Mouse (Mus musculus): Measurements from ENCODE around the gene Ccdc74a. TPM values are rescaled to one million over a fixed set of nuclear protein-coding genes. Genes with fewer than 3 reads are reported as not detected.

Ccdc74a gene
- total RNA-seq, 2 experiments from 2014 or later: 30.3 to 32.3 TPM

DNA sequence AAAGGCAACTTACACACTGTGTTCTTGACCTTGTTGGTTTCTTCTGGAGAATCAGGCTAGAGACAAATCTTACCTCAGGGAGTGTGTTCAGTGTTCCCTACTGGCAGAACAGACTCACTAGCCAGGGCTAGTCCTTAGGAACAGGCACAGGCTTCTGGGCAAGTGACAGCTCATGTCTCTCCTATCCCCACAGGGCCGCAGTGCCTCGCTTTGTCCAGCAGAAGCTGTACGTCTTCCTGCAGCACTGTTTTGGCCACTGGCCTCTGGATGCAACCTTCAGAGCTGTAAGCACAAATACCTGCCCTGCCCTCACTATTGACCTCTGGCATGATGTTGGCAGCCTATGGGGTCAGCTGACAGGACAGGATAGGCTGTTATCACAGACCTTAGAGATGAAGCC is 7.2 kb upstream of the Ccdc74a start:
- DNase-seq (ENCODE audit: extremely low spot score in 1 of 2, low spot score in 2 of 2): no peak
- intact Hi-C loops (cut with DNase I): no loop called here

DNA sequence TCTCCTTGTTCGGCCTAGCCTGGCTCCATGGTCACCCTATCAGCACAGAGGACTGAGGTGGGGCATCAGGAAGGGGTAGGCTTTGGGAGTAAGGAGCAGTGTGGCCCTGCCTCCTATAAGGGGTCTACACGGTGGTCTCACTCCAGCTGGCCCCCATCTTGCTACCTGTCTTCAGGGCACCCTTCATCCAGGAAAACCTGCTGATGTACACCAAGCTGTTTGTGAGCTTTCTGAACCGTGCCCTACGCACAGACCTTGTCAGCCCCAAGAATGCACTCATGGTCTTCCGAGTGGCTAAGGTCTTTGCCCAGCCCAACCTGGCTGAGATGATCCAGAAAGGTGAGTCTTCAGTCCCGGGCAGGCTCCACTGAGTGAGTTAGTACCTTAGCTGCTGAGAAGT is 6.3 kb upstream of the Ccdc74a start:
- intact Hi-C loops (cut with DNase I): loop anchor here (10.0 kb wide), 1 partner anchor 175 kb away; no protein-coding TSS in a partner anchor
- no peak for DNase-seq (ENCODE audit: extremely low spot score in 1 of 2, low spot score in 2 of 2)

DNA sequence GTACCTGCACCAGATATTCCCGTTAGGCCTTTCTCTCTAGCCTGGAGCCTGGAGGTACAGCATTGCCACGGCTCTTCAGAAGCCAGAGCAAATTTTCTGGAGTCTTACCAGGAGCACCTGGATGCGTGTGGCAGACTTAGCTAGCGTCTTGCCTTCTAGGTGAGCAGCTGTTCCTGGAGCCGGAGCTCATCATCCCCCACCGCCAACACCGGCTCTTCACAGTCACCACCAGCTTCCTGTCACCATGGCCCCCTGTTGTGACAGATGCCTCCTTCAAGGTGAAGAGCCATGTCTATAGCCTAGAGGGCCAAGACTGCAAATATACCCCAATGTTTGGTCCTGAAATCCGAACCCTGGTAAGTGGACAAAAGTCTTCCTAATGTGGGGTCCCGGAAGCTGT is 5.6 kb upstream of the Ccdc74a start:
- DNase-seq (ENCODE audit: extremely low spot score in 1 of 2, low spot score in 2 of 2): no peak
- intact Hi-C loops (cut with DNase I): loop anchor here (10.0 kb wide), 1 partner anchor 174 kb away; no protein-coding TSS in a partner anchor

DNA sequence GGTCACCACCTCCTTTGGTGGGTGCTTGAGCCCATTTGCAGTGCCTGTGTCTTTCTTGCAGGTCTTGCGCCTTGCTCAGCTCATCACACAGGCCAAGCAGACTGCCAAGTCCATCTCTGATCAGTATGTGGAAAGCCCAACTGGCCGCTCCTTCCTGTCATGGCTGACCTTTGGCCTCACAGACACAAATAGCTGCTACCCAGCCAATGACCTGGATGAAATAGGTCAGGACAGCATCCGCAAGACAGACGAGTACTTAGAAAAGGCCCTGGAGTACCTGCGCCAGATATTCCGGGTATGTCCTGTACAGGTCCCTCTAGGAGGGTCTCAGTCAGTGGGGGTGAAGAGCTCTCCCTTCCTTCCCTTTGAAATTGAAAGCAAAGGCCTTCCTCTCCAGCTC is 5.0 kb upstream of the Ccdc74a start:
- intact Hi-C loops (cut with DNase I): loop anchor here (10.0 kb wide), 1 partner anchor 174 kb away; no protein-coding TSS in a partner anchor

DNA sequence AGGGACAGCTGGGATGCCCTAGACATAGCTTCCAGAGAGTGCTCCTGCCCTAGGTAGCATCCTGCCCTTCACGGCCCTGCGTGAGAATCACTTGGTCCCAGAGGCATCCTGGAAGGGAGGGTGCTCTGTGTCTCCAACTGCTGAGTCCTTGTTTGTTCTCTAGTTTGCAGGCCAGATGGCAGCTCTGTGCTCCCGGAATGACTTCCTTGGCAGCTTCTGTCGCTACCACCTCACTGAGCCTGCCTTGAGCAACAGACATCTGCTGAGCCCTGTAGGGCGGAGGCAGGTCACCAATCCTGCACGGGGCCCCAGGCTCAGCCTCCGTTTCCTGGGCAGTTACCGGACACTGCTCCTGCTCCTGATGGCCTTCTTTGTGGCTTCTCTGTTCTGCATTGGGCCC is 4.0 kb upstream of the Ccdc74a start:
- no peak for DNase-seq (ENCODE audit: extremely low spot score in 1 of 2, low spot score in 2 of 2)

More for the DNA sequence above, 5.0 kb upstream of the Ccdc74a start:
- no peak for DNase-seq (ENCODE audit: extremely low spot score in 1 of 2, low spot score in 2 of 2)

DNA sequence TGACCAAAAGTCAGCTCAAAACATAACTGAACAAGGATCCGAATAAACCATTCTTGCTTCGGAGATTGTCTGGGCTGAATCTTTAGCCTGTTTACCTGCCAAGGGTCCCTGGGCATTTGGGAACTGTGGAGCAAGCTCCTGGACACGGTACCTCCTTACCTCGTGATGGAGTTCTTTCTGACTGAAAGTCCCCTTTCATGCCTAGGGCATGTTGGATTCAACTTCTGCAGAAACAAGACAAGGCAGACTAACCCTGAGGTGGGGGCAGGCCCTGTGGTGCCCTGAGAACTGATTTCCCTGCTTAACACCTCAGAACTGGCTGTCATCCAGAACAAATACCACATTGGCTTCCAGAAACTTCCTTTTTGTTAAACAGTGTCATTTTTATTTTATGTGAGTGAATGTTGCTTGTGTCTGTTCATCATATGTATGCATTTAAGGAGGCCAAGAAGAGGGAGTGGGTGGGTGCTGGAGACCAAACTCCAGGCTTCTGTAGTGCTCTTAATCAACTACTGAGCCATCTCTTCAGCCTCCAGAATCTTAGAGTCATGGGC is 2.8 kb upstream of the Ccdc74a start:
- intact Hi-C loops (cut with DNase I): loop anchor here (10.0 kb wide), 1 partner anchor 171 kb away; no protein-coding TSS in a partner anchor
- DNase-seq (ENCODE audit: extremely low spot score in 1 of 2, low spot score in 2 of 2): no peak

More for the DNA sequence above, 4.0 kb upstream of the Ccdc74a start:
- intact Hi-C loops (cut with DNase I): loop anchor here (10.0 kb wide), 1 partner anchor 172 kb away; no protein-coding TSS in a partner anchor

DNA sequence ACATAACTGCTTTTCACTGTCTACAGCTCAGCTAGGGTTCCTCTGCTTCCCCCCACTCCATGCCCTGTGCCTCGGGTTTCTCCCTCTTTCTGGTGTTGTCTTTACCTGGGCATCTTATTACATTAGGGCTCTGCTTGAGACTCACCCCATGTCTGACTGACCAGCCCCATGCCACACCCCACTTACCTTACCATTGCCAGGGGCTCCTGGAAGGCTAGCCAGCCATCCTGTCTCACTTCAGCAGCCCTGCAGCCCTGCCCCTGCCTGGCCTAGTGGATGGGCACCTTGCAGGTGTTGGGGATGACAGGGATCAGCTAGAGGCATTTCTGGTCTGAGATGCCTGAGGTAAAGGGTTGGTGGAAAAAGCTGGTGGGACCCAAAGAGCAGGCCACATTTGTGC is 886 bp downstream of the Ccdc74a start:
- DNase-seq (ENCODE audit: extremely low spot score in 1 of 2, low spot score in 2 of 2): no peak
- intact Hi-C loops (cut with DNase I): loop anchor here (10.0 kb wide), 1 partner anchor 168 kb away; no protein-coding TSS in a partner anchor

DNA sequence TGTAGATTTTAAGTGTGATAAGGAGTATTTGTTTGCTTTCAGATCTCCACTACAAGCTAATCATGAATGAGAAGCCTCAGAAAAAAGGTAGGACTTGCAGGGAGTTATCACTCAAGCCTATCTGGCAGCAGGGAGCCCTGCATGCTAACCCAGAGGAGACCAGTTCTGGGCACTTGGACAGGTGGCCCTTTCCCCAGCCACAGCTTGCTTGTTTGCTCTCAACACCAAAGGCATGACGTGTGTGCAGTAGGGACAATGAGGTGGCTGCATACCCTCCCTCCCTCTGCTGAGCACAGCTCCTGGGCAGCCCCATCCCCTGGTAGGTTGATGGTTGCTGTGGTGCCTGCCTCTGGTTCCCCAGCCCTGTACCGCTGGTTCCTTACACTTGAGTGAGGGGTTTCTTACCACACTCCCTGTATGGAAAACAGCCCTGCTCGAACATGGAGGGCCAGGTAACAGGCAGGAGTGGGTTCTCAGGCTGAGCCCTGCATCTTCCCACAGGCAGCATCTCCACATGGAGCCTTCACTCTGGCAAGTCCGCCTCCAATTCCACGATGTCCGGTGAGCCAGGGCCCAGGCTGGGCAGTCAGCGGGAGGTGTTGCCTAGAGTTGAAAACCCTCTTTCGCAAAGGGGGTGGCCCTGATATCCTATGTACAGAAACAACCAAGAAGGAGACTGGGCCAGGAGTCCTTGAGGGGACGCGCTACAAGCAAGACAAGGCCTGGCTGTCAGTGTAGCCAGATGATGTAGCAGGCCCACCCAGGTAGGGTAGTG is 1.5 kb downstream of the Ccdc74a start:
- no peak for DNase-seq (ENCODE audit: extremely low spot score in 1 of 2, low spot score in 2 of 2)
- intact Hi-C loops (cut with DNase I): loop anchor here (10.0 kb wide), 1 partner anchor 167 kb away; no protein-coding TSS in a partner anchor

DNA sequence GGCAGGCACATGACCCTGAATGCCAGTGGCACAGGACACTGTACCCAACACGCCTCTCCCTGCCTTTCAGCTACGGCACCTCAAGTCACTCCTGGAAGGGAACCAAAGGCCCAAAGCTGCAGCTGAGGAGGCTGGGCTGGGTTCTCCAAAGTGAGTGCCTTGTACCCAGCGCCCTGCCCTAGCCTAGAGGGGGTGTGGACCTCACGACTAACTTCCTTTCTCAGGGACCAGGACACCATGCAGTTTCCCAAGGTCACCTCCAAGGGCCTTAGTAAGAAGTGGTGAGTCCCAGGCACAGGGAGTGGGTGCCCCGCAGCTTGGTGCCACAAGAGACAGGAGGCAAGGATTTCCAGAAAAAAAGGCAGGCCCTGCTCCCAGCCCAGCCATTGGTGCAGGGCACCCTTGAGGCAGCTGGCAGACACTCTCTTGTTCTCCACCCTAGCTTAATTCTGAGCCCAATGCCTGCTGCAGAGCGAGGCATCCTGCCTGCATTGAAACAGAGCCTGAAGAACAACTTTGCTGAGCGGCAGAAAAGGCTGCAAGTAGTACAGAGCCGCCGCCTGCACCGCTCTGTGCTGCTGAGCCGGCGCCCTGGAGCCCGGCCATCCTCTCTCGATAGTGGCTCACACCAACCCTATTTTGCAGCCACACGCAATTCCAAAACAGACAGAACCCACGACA is 3.8 kb downstream of the Ccdc74a start:
- no peak for DNase-seq (ENCODE audit: extremely low spot score in 1 of 2, low spot score in 2 of 2)
- intact Hi-C loops (cut with DNase I): loop anchor here (10.0 kb wide), 1 partner anchor 165 kb away; no protein-coding TSS in a partner anchor

DNA sequence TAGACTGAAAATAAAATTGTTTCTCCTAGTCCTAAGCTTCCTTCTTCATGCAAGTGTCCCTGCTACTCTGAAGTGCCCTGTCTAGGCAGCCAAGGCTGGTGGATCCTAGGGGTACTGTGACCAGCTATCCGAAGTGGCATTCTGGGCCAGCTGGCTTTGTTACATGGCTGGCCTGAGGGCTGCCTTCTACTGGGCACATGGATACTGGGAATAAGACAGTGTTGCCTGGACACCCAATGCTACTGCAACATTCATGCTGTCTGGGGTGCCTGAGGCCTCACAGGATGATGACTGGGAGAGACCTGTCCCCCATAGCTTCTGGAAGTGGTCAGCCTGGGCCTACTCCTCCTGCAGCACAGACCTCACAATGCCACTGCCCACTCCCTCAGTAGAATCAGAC is 4.4 kb downstream of the Ccdc74a start:
- no peak for DNase-seq (ENCODE audit: extremely low spot score in 1 of 2, low spot score in 2 of 2)
- intact Hi-C loops (cut with DNase I): no loop called here

DNA sequence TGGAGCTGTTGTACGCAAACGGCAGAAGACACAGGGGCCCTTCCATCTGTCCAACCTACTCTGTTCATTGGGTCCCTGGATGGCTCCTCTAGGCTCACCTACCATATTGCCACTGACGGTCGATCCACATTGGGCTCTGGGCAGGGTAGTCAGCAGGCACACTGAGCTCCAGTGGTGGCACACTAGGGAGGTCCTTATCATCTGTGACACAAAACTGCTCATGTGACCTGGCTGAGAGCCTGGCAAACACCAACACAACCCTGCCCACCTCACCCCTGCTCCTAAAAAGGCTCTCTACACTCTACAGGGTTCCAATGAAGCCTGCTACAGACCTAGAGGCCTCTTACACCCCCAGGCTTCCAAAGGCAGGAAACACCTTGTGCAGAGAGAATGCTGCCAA is 6.3 kb downstream of the Ccdc74a start:
- intact Hi-C loops (cut with DNase I): no loop called here
- no peak for DNase-seq (ENCODE audit: extremely low spot score in 1 of 2, low spot score in 2 of 2)

DNA sequence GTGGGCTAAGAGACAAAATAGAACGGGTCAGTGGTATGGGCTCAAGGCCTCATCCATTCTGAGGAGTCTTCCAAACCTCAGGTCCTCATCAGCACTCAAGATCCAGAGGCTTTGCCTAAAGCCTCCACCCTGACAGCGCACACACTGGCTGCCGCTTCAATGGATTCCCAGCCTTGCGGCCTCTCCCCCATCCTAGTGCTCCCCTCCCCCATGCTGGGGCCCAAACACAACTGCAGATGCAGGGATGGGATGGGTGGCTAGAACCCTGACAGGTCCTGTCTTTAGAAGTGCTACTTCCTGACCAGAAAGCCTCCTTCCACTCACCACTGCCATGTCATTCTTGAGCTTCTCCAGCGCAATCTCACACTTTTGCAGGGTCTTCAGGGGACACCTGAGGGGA is 7.3 kb downstream of the Ccdc74a start:
- intact Hi-C loops (cut with DNase I): no loop called here
- DNase-seq (ENCODE audit: extremely low spot score in 1 of 2, low spot score in 2 of 2): no peak

DNA sequence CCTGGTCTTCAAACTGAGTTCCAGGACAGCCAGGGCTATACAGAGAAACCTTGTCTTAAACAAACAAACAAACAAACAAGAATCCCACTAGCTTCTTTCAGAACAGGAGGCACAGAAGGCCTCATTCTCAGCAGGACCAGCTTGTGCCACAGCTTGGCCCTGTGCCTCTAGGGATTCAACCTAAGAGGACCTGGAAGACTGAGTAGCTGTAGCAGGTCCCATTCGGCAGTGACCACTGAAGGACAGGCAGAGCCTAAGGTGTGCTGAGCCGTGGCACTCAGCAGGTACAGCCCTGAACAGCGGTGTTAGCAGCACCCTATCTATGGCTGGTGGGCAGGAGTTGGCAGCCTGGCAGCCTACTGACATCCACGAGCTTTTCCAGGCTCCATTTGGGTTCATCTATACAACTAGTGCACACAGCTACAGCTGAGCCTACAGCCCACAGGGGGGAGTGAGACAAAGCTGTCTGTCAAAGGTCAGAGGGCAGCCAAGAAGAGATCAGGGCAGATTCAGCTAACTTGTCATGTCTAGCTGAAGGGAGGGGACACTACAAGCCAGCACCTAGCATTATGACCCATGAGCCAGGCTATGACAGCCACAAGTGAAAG is 8.0 kb downstream of the Ccdc74a start:
- intact Hi-C loops (cut with DNase I): no loop called here
- DNase-seq (ENCODE audit: extremely low spot score in 1 of 2, low spot score in 2 of 2): no peak

DNA sequence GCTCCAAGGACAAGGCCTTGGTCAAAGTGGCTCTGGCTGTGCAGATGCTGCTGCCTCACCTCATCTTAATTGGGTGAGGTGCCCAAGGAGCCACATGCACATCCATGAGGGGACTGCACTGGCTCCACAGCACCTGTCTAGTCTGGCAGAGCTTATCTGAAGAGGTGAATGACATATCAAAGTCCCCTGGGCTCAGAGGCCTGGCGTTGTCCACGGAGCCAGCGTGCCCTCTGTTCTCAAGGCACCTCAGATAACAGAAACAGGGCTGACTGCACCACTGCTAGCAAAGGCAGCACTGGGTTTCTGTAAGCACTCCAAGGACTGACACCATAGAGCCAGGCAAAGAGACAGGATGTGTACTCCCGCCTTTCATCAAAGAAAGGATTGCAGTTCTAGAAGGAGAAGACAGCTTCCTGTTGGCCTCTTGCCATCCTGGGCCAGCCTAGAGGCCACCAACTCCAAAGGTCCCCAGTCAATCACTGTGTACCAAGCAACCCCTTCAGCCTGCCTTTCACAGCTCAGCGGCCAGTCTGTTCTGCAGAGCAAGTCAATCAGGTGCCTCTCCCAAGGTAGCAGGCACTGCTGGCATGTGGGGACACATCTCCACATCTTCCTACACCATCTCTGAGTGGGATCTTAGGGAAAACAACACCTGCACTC is 10.1 kb downstream of the Ccdc74a start:
- DNase-seq (ENCODE audit: extremely low spot score in 1 of 2, low spot score in 2 of 2): no peak
- intact Hi-C loops (cut with DNase I): no loop called here

DNA sequence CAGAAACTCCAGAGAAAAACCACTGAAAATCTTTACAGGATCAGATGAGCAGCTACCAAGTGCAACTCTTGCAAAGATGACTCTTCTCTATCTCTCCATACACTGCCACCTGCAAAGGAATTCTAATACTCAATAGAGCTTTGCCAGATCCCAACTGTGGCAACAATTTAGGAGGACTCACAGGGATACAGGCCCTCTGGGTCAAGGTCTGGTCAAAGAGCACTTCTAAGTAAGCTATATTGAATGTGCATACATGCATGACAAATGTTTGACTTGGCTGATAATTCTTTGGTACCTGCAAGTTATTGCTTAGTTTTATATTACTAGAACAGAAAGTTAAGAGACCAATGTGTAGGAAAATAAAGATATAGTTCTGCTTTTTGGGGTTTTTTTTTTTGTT is 19.3 kb downstream of the Ccdc74a start:
- intact Hi-C loops (cut with DNase I): no loop called here
- no peak for DNase-seq (ENCODE audit: extremely low spot score in 1 of 2, low spot score in 2 of 2)

DNA sequence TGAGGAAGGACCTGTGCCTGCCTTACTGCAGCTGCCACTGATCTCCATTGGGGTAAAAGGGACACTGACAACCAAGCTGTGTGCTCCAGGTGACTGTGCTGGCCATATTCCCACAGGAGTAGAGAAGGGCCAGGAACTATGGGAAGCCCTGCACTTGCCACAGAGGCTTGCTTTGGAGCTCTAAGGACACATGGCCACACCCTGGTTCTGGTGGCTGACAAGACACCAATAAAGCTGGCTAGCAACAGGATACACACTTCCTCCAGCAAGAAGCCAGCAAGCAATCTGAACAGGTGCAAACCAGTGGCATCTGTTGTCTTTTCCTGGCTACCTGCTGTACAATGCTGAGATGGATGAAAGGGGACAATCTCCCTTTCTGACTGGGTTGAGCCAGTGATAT is 23.6 kb downstream of the Ccdc74a start:
- intact Hi-C loops (cut with DNase I): no loop called here
- no peak for DNase-seq (ENCODE audit: extremely low spot score in 1 of 2, low spot score in 2 of 2)

DNA sequence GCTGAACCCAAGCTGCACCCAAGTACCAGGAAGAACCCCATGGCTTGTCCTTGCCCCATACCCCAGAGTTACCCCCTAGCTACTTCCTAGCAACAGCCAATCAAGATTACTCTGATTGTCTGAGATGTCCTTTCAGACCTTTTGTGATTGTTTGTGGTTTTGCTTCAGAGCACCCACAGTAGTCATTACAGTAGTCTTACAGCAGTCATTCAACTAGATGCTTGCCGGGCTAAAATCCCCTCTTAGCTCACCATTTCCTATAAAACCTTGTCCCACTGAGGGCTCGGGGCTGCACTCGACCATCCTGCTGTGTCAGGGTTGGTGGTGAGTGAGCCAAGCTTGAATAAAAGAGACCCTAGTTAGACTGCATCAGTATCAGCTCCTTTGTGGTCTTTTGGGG is 48.6 kb downstream of the Ccdc74a start:
- no peak for DNase-seq (ENCODE audit: extremely low spot score in 1 of 2, low spot score in 2 of 2)
- intact Hi-C loops (cut with DNase I): no loop called here

Measured in left cerebral cortex, postnatal 10 days (tissue).